Mouse (Mus musculus) CH12.LX (cell line): ENCODE measurements around the gene Itpr1. TPM values are rescaled to one million over a fixed set of nuclear protein-coding genes. Genes with fewer than 3 reads are reported as not detected.

Experiments
- DNase-seq: peaks from one replicate; pipeline ENCODE4 v3.0.0-alpha.2; 2013; ENCODE audit errors: extremely low read depth
- H3K27ac ChIP-seq: 2 replicates; pipeline ENCODE4 v1.5.1; 2012; ENCODE audit warnings: low read depth, mild to moderate bottlenecking, control low read depth, moderate library complexity; ENCODE audit not compliant: insufficient read depth
- H3K27me3 ChIP-seq: replicated peaks from 2 replicates; pipeline ENCODE3; 2012; ENCODE audit warnings: inconsistent platforms
- H3K36me3 ChIP-seq, 2 experiments: replicated peaks in 1 of 2; 2 replicates each; pipeline versions ENCODE3 to v1.6.1; 2012; ENCODE audit warnings: inconsistent platforms in 1 of 2, low read length in 1 of 2, mild to moderate bottlenecking in 1 of 2, mixed read lengths in 1 of 2, moderate library complexity in 1 of 2; ENCODE audit not compliant: control insufficient read depth in 1 of 2, insufficient read depth in 1 of 2
- H3K4me1 ChIP-seq, 2 experiments: 2 replicates each; pipeline ENCODE4 v1.6.1; 2012; ENCODE audit warnings: inconsistent platforms in 1 of 2, moderate library complexity in 1 of 2; ENCODE audit not compliant: insufficient read depth in 2 of 2, control insufficient read depth in 1 of 2
- H3K4me2 ChIP-seq: 2 replicates; pipeline ENCODE4 v1.6.1; 2012; ENCODE audit warnings: low read depth, mild to moderate bottlenecking, control low read depth; ENCODE audit not compliant: poor library complexity, insufficient read depth, severe bottlenecking
- H3K4me3 ChIP-seq, 3 experiments: fragments of 150-350 bp in 1 of 3; sonication (generic) in 1 of 3; replicated peaks in 1 of 3; 2 replicates each; pipeline versions ENCODE3 to v1.5.1; 2011 to 2012; ENCODE audit warnings: low read depth in 2 of 3, low read length in 2 of 3, mild to moderate bottlenecking in 2 of 3, moderate library complexity in 2 of 3, control low read depth in 1 of 3, improper control_type of control experiment in 1 of 3, inconsistent platforms in 1 of 3, mixed read lengths in 1 of 3; ENCODE audit not compliant: poor library complexity in 1 of 3
- H3K79me2 ChIP-seq: replicated peaks from 2 replicates; pipeline ENCODE4 v1.6.1; 2012; ENCODE audit warnings: mild to moderate bottlenecking, moderate library complexity; ENCODE audit not compliant: control insufficient read depth, poor library complexity, insufficient read depth, severe bottlenecking; ENCODE audit errors: extremely low read depth
- H3K9ac ChIP-seq: 2 replicates; pipeline ENCODE4 v1.6.1; 2012; ENCODE audit warnings: low read depth, mild to moderate bottlenecking, control low read depth, moderate library complexity; ENCODE audit not compliant: insufficient read depth
- H3K9me3 ChIP-seq: replicated peaks from 2 replicates; pipeline ENCODE3; 2012; ENCODE audit warnings: low read length, inconsistent platforms, mixed read lengths
- BHLHE40 ChIP-seq: IDR thresholded peaks from 2 replicates; pipeline ENCODE4 v1.6.1; 2011; ENCODE audit warnings: mild to moderate bottlenecking, low read depth, low read length, improper control_type of control experiment
- CHD1 ChIP-seq: IDR thresholded peaks from 2 replicates; pipeline ENCODE4 v1.6.1; 2012; ENCODE audit warnings: low read depth, low read length, improper control_type of control experiment, inconsistent platforms
- HCFC1 ChIP-seq: IDR thresholded peaks from 2 replicates; pipeline ENCODE4 v1.6.1; 2012; ENCODE audit warnings: low read depth, mild to moderate bottlenecking, inconsistent platforms, low read length, improper control_type of control experiment
- JUN ChIP-seq: IDR thresholded peaks from 2 replicates; pipeline ENCODE4 v1.6.1; 2011; ENCODE audit warnings: low read depth, mild to moderate bottlenecking, low read length, improper control_type of control experiment, moderate library complexity; ENCODE audit not compliant: insufficient read depth
- JUND ChIP-seq: conservative IDR thresholded peaks from 2 replicates; pipeline ENCODE4 v1.6.1; 2011; ENCODE audit warnings: low read depth, low read length, improper control_type of control experiment
- MAX ChIP-seq: IDR thresholded peaks from 2 replicates; pipeline ENCODE4 v1.6.1; 2011; ENCODE audit warnings: low read length, improper control_type of control experiment
- MAZ ChIP-seq: IDR thresholded peaks from 2 replicates; pipeline ENCODE4 v1.6.1; 2012; ENCODE audit warnings: low read depth, mild to moderate bottlenecking, inconsistent platforms, low read length, improper control_type of control experiment, moderate library complexity
- MXI1 ChIP-seq: IDR thresholded peaks from 2 replicates; pipeline ENCODE4 v1.6.1; 2011; ENCODE audit warnings: mild to moderate bottlenecking, low read depth, low read length, improper control_type of control experiment
- NRF1 ChIP-seq: IDR thresholded peaks from 2 replicates; pipeline ENCODE4 v1.6.1; 2014; ENCODE audit warnings: low read depth, mild to moderate bottlenecking, inconsistent platforms, low read length, improper control_type of control experiment, moderate library complexity
- POLR2AphosphoS2 ChIP-seq: IDR thresholded peaks from 2 replicates; pipeline ENCODE4 v1.6.1; 2011; ENCODE audit warnings: low read depth, low read length, improper control_type of control experiment
- RAD21 ChIP-seq: IDR thresholded peaks from 2 replicates; pipeline ENCODE4 v1.6.1; 2011; ENCODE audit warnings: low read depth, mild to moderate bottlenecking, low read length, improper control_type of control experiment, moderate library complexity
- RCOR1 ChIP-seq: conservative IDR thresholded peaks from 2 replicates; pipeline ENCODE4 v1.6.1; 2012; ENCODE audit warnings: low read depth, mild to moderate bottlenecking, inconsistent platforms, low read length, improper control_type of control experiment
- TBP ChIP-seq: conservative IDR thresholded peaks from 2 replicates; pipeline ENCODE4 v1.6.1; 2011; ENCODE audit warnings: low read depth, low read length, improper control_type of control experiment
- TCF12 ChIP-seq: IDR thresholded peaks from 2 replicates; pipeline ENCODE4 v1.6.1; 2014; ENCODE audit warnings: low read depth, mild to moderate bottlenecking, inconsistent platforms, low read length, improper control_type of control experiment
- USF2 ChIP-seq: conservative IDR thresholded peaks from 2 replicates; pipeline ENCODE4 v1.6.1; 2011; ENCODE audit warnings: low read depth, low read length, improper control_type of control experiment
- ZMIZ1 ChIP-seq: IDR thresholded peaks from 2 replicates; pipeline ENCODE4 v1.6.1; 2012; ENCODE audit warnings: low read depth, mild to moderate bottlenecking, inconsistent platforms, low read length, improper control_type of control experiment
- ZNF384 ChIP-seq: IDR thresholded peaks from 2 replicates; pipeline ENCODE4 v1.6.1; 2012; ENCODE audit warnings: low read depth, low read length, improper control_type of control experiment, inconsistent platforms
- dilution Hi-C: fragments of 300-500 bp; cut with MboI; formaldehyde crosslinking; loops from 2 replicates; pipeline ENCODE4 v1.14.3; 2020; ENCODE audit warnings: low sequenced_read_pairs; ENCODE audit not compliant: extremely low pct_unique_long_range_greater_than_20kb, extremely low pct_ligation_motif_present
- in situ Hi-C: fragments of 300-500 bp; cut with MboI; formaldehyde crosslinking; loops from 3 replicates; pipeline ENCODE4 v1.14.3; 2019; ENCODE audit warnings: low sequenced_read_pairs, low pct_ligation_motif_present, low pct_unique_long_range_greater_than_20kb, mixed read lengths
- polyA plus RNA-seq: library from polyadenylated mRNA; unstranded; fragments of >175 nt; gene quantifications from 2 replicates; pipeline ENCODE4 v1.2.1, GENCODE M21; 2012; ENCODE audit warnings: low read depth; ENCODE audit not compliant: insufficient read length
- total RNA-seq, 2 experiments: library from RNA; depleted of rRNA; stranded (reverse); fragments of 300-350 nt in 1 of 2; fragments of >200 nt in 1 of 2; gene quantifications; 2 replicates each; pipeline ENCODE4 v1.2.3; 2012 to 2014

Gene Itpr1
- total and polyA plus RNA-seq, 3 experiments, result 42.8 to 73.1 (median 53.4) TPM

DNA sequence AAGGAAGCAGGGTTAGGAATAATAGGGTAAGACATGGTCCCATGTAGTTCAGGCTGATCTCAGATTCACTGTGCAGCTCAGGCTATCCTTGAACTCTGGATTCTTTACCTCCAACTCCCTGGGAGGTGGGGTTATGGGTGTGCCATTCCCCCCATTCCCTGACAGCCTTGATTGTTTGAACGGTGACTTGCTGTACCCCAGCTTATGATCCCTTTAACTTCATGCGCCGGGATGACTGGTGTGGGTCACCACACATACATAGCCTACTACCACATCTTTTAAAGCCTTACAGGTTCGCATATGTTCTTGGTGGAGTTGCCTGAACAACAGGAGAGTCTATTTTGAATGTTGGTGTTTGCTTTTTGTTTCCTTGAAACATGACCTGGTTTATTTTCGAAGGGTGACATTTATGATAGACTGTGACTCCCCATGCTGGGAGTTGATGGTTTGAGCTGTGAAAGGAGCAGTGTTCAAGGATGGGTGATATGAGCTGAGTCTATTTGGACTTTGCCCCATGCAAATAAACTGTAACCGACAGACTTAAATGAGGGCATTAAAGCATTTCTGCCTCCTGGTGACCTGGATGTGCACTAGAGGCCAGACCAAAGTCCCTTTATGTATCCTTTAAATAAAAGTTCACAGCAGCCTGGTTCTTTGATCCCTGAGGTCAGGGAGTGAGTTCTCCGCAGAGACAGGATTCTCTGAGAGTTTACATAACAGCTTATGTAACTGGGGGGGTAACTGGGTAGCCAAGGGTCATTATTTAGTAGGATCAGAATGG lies 273.5 kb downstream of the Itpr1 start:
- no peak for DNase-seq
- Histone ChIP-seq H3K9ac (no peak overlapping the region), H3K36me3 (peaks cover 59 to 98% of the 10 kb centered on the region in 2 experiments), H3K4me3 (no peak overlapping the region), H3K4me2 (no peak overlapping the region), H3K27me3 (no peaks in the 10 kb centered on the region), H3K79me2 (no peaks in the 10 kb centered on the region), H3K27ac (no peak overlapping the region), H3K4me1 (peaks cover 11 to 35% of the 10 kb centered on the region in 2 experiments; a peak in 3 of 4 replicates), H3K9me3 (no peaks in the 10 kb centered on the region)
- in situ Hi-C loops, result no loop called here
- TF ChIP-seq ZMIZ1 (no peak), MAZ (no peak), TCF12 (no peak), NRF1 (no peak), RAD21 (no peak), POLR2AphosphoS2 (no peak), BHLHE40 (no peak), TBP (no peak)
- dilution Hi-C loops, result no loop called here

DNA sequence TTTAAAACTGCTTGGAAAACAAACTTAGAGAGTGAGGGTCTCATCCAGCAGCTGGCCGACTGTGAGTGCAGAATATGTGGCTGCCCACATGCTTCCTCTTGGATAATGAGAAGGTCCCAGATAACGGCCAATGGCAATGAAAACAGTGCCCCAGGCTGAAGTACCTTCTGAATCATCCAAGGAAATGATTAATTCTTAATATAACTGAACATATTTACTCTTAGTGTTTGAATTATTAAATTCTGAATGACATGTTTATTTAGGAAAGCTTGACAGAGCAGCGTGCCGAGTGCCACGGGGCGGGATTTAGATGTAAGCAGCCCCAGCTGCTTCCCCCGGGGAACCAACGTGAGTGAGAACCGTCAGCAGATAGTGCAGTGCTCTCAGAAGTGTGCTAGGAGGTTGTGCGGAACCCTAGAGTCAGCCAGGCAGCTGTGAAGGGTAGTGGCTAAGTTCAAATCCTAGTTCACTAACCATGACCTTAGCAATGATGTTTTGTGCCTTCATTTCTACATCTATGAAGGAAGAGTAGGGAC lies 274.5 kb downstream of the Itpr1 start:
- Histone ChIP-seq H3K4me1 (peaks cover 19 to 45% of the 10 kb centered on the region in 2 experiments; a peak in 3 of 4 replicates), H3K9me3 (no peaks in the 10 kb centered on the region), H3K27me3 (no peaks in the 10 kb centered on the region), H3K4me3 (no peak overlapping the region), H3K9ac (no peak overlapping the region), H3K36me3 (peaks cover 61 to 98% of the 10 kb centered on the region in 2 experiments), H3K79me2 (no peaks in the 10 kb centered on the region), H3K4me2 (no peak overlapping the region), H3K27ac (no peak overlapping the region)
- in situ Hi-C loops (no loop called here), dilution Hi-C loops (no loop called here)
- no peak for DNase-seq
- TF ChIP-seq POLR2AphosphoS2 (no peak), NRF1 (no peak), HCFC1 (no peak), CHD1 (no peak), MAZ (no peak), MXI1 (no peak), TCF12 (no peak), USF2 (no peak), JUND (no peak), JUN (no peak), ZNF384 (no peak), RCOR1 (no peak), MAX (no peak)
